In genomic region chr4:119733184-119733880, GRCm38 (mm10) we compare ENCODE assay signal across 9 mouse cellular contexts. TPM values are rescaled to one million over a fixed set of nuclear protein-coding genes. Genes with fewer than 3 reads are reported as not detected.
A peak's percentile ranks its signal among the peaks of the same experiment; 100 is the strongest.
DNase-seq lines count a peak whose midpoint lies in the region; ATAC-seq and TF ChIP-seq lines count a peak whose summit lies in the region.
"Had no signal": no experiment of that assay in that cellular context is flagged by ENCODE, and none has a peak within 500 bp of the region (broad histone marks: within the 10 kb centered on the region; RNA-seq: fewer than 3 reads in every experiment).

Gene Hivep3 (plus strand): TSS chr4:119733784.

- peak within 1 kb of the TSS; percentile 79 for H3K4me3 ChIP-seq in limb, embryonic 13.5 days
- peak within 1 kb of the TSS; percentile 67 for H3K4me3 ChIP-seq in midbrain, embryonic 15.5 days

- H3K9ac ChIP-seq in limb, embryonic 13.5 days: peak within 1 kb of the TSS; percentile 68
- peak within 1 kb of the TSS; percentile 52 for H3K9ac ChIP-seq in midbrain, embryonic 15.5 days

- no peaks in the 10 kb centered on the region for H3K9me3 ChIP-seq in limb, embryonic 13.5 days
- H3K9me3 ChIP-seq in midbrain, embryonic 15.5 days: no peaks in the 10 kb centered on the region

- no peaks in the 10 kb centered on the region for H3K36me3 ChIP-seq in limb, embryonic 13.5 days
- no peaks in the 10 kb centered on the region for H3K36me3 ChIP-seq in midbrain, embryonic 15.5 days (replicated peaks)
- H3K36me3 ChIP-seq: G1E had no signal

- peak; percentile 39; the same call in 1 of the 2 replicates for TF ChIP-seq POLR2A in brain, embryonic 14.5 days (IDR thresholded peaks at IDR 0.05; ENCODE audit: borderline replicate concordance, extremely low read depth, insufficient read depth, insufficient read length, poor library complexity, severe bottlenecking)

- DNase-seq in A20 (ENCODE audit: low read depth, low spot score): peak; percentile 100
- peak; percentile 99 for DNase-seq in brain, embryonic 14.5 days (ENCODE audit: low read depth)
- peak; percentile 99 to 100 for DNase-seq in heart, adult 9 months (ENCODE audit: low spot score in 2 of 2)
- peak; percentile 100 for DNase-seq in kidney, adult 9 months
- peak; percentile 100 for DNase-seq in spleen, adult 18-20 months

- under 1% methylated on average over 41 of the region's 47 CpGs for WGBS in limb, embryonic 13.5 days
- WGBS in midbrain, embryonic 15.5 days: under 1% methylated on average over 43 of the region's 47 CpGs

- peaks cover 33% of the 10 kb centered on the region for H3K27me3 ChIP-seq in limb, embryonic 13.5 days
- H3K27me3 ChIP-seq in midbrain, embryonic 15.5 days (replicated peaks): peaks cover 13% of the 10 kb centered on the region

- no peak for TF ChIP-seq CTCF in brain, embryonic 14.5 days (IDR thresholded peaks at IDR 0.05; ENCODE audit: borderline replicate concordance, extremely low read depth, insufficient read depth, insufficient read length)

- peak within 1 kb of the TSS; percentile 100 for H3K4me2 ChIP-seq in limb, embryonic 13.5 days (replicated peaks)
- H3K4me2 ChIP-seq in midbrain, embryonic 15.5 days: peak within 1 kb of the TSS; percentile 81

- H3K4me1 ChIP-seq in limb, embryonic 13.5 days: 0 out of 2 replicates have a peak, but pooled peaks cover 9% of the 10 kb centered on the region
- H3K4me1 ChIP-seq in midbrain, embryonic 15.5 days: peaks cover 11% of the 10 kb centered on the region

- ATAC-seq in erythroblast, adult 5-6 weeks (replicated peaks; ENCODE audit: low FRiP score, poor library complexity, severe bottlenecking): peak; percentile 90
- peak; percentile 97 for ATAC-seq in limb, embryonic 13.5 days (ENCODE audit: low FRiP score, low read depth)
- ATAC-seq in midbrain, embryonic 15.5 days (replicated peaks): peak; percentile 98

- no peak within 1 kb of the TSS for H3K27ac ChIP-seq in limb, embryonic 13.5 days
- H3K27ac ChIP-seq in midbrain, embryonic 15.5 days: peak within 1 kb of the TSS; percentile 69

RNA-seq across cellular contexts. Expression of gene Hivep3, which starts in this region (rescaled TPM):
- 14.1 and 14.8 TPM in 2 replicates for polyA plus RNA-seq in brain, embryonic 14.5 days (2012; rRNA removed)
- under 0.01 and 2.3 TPM in 2 replicates for total RNA-seq in erythroblast, adult 5-6 weeks (2015; ENCODE audit: low replicate concordance)
- total RNA-seq in erythroblast, adult 5-6 weeks (2017; ENCODE audit: low replicate concordance): 0.51 TPM in 1 of 2 replicates, not detected in the other
- polyA plus RNA-seq in limb, embryonic 13.5 days (2015; fragmentation: Nextera tagmentation; extraction: Ambion mirVana): 2.1 and 2.4 TPM in 2 replicates
- 18.9 and 19.0 TPM in 2 replicates for polyA plus RNA-seq in midbrain, embryonic 15.5 days (2015; fragmentation: Nextera tagmentation; extraction: Ambion mirVana)
- polyA plus RNA-seq: G1E had no signal
